Mouse (Mus musculus) embryonic fibroblast, embryonic 13.5 days (primary cell): ENCODE data around the gene Dab2ip.

Source experiments
- CTCF ChIP-seq: IDR thresholded peaks from 2 replicates; pipeline ENCODE4 v1.5.1; 2011; ENCODE audit warnings: mild to moderate bottlenecking, control low read depth, low read length, moderate library complexity, borderline replicate concordance; ENCODE audit not compliant: insufficient read depth
- POLR2A ChIP-seq: IDR thresholded peaks from 2 replicates; pipeline ENCODE4 v1.6.1; 2011; ENCODE audit warnings: low read depth, mild to moderate bottlenecking, control low read depth, low read length, moderate library complexity

DNA sequence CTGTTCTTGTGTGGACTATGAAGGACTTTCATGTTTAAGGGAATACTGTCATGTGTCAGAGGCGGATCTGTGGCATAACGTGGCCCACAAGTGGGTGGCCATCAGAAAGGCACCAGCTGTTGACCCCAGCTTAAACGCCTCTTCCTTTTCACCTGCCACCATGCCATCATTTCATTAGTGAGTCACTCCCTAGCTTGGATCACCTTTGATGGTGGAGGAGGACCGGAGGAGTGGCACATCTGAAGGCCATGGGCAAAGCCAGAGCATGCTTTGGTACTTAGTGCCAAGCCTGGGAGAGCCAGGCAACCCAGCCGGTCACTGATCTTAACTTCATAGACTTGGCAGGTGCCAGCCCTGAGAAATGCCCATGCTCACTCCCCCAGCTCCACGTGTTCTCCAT lies 96.7 kb downstream of the Dab2ip start:
- TF ChIP-seq POLR2A (no peak), CTCF (no peak)
